Mouse (Mus musculus) layer of hippocampus, adult 18-20 months (tissue): ENCODE data around the gene Polr2b. TPM values are rescaled to one million over a fixed set of nuclear protein-coding genes. Genes with fewer than 3 reads are reported as not detected.

Experiments
- DNase-seq, 2 experiments: peaks; one replicate each; pipeline ENCODE4 v3.0.0; 2022; ENCODE audit warnings: low spot score in 2 of 2
- total RNA-seq, 2 experiments: library from RNA; stranded (reverse); gene quantifications; 2 replicates each; pipeline ENCODE4 v1.2.3; 2021

Polr2b gene
- total RNA-seq, 2 experiments from 2014 or later, result 44.0 to 48.4 TPM

DNA sequence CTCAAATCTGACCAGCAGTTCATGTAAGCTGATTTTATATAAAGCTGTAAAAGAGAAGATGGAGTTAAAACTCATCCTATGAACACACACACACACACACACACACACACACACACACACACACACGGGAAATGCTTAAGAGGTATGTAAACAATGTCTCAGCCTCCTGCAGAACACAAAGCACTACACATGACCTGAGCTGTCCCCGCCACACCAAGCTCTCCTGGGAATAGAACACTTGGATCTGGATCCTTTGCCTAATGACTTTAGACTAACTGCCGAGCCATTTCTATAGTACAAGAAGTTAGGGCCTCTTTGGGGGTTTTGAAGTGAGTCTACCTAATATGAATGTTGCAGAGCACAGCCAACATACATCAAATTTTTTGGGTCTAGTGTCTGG lies 52.2 kb downstream of the Polr2b start:
- no peak for DNase-seq

DNA sequence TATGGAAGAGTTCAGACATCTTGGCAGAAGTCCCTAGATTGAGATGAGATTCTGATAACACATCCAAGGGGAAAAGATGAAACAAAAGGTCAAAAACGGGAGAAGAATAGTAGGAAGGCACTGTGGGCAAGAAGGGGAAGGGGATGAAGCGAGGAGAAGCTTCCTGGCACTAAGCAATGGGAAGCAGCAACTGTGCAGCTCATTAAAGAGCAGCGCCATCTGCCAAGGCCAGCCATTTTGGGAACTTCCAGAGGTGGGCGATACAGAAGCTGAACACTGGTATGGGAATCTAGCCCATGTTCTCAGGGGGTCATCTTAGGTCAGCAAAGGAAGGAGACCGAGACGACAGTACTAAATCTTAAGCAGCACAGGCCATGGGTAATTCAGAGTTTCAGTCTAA lies 53.7 kb downstream of the Polr2b start:
- peak in 1 of 2 experiments; percentile 13 for DNase-seq

DNA sequence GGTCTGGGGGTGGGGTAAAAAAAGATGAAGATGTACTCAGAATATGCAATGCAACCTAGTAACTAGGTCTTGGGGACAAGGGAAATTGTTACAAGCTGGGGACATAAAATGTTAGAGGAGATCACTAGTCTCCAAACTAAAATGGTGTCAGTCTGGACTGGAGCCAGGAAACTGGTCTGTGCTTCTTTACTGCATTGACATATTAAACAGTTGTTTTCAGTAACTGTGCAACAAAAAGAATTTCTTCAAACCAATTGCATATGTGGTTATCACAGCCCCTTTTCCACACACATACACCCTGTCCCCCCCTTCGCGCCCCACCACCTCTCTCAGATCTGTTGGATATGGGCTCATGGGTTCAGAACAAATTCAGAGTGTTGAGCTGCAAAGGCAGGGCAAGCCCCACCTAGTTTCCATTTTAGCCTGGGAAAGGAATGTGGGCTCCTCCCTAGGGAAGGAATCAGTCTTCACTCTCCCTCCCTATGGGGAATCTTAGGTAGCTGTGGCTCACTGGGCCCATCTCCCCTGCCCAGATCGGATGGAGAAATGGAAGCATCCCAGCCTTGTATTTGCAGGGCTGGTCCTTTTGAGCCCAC lies 54.6 kb downstream of the Polr2b start:
- no peak for DNase-seq

DNA sequence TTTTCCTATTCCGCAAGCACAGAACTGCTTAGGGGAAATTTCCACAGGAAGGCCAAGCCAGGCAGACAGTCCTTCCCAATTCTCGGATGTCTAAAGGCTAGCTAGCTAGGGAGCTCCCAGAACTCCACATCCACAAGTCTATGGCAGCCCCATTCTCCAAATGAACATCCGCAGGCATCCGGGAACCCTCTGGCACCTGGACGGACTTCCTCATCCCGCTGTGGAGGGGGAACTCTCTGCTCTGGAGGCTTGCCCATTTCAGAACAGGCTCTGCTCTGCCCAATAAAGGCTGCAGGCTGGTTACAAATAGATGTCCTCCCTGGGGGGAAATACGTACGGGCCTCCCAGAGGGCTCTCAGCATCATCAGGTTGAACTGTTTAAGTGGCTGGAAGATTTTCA lies 56.4 kb downstream of the Polr2b start:
- DNase-seq, result no peak

DNA sequence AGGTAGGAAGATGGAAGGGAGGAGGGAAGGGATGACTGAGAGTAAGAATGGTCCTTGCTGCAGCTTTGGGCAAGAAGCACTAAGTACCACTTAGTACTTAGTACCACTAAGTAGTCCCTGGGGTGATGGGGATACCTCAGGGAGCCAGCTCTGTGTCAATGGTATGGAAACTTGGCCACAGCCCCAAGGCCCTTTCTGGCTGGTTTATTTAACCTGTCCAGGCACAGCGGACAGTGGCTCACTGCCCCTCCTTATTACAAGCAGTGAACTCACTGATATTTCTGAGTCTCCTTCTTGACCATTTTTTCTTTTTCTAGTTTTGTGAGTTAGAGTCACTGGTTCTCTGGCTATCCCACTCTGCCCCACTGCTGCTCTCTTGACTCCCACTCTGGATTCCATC lies 57.2 kb downstream of the Polr2b start:
- DNase-seq, result no peak

DNA sequence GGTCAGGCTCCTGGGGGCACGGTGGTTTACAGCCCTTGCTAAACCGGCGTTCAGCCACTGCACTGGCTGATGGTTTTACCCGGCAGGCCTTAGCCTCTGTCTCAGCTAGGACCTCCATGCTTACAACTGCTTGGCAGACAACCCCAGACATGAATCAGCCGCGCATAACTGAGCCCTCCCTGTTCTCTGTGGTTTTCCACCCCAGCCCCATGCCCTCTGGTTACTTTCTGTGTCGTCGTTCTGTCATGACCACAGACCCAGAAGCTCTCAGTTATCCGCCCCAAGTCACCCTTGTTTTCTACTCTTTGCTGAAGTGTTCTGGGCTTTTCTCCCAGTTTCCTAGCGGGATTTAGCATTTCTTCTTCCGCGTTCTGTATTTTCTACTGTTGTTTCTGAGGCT lies 57.7 kb downstream of the Polr2b start:
- no peak for DNase-seq

DNA sequence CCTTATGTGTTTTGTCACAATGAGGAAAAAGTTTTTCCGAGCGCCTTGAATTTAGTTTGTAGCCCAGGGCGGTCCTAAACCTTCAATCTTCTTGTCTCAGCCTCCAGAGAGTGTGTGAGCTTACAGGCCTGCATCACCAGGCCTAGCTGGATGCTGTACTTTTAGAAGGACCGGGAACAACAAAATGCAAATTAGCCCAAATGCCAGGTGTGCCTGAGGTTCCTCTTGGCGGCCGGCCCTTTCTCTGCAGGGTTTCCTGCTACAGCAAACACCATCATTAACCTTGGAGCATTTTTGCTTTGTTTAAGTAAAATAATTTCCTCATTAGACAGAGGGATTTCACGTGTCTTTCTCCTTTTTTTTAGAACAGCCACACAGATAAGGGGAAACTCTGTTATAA lies 58.2 kb downstream of the Polr2b start:
- no peak for DNase-seq

DNA sequence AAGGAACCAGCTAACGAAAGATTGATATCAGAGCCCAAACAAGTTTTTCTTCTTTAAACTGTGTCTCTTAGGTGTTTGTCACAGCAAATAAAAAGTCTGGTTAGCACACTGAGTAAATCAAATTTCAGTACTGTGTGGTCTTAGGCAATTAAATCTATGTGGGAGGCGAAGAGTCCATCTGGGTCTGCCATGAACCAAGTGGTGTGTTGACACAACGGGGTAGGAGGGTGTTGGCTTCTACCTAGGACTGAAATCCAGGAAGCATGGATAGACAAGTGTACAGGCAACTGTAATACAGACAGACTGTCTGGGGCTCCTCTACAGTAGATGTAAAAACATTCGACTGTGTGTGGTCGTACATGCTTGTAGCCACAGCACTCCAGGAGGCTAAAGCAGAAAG lies 59.4 kb downstream of the Polr2b start:
- DNase-seq, result no peak

DNA sequence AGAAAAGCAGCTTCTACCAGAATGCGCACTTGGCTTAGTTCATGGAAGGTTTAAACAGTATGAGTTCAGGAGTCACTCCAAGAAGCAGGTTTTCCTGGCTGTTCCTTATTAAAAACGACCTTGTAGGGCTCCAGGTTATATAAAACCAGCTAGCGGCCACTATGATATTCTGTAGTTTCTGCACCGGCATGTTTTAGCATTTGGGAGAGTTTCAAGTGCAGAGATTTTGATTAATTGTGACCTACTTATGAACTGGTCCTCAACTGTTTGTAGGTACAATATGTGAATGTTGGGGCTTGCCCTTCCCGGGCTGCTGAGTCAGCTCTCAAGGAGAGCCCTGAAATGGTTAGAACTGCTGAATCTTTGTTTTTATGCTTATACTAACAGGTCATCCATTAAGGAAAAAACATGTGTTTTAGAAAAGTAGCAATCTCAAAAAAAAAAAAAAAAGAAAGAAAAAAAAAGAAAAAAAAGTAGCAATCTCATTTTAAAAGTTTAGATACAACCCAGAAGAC lies 60.5 kb downstream of the Polr2b start:
- no peak for DNase-seq

DNA sequence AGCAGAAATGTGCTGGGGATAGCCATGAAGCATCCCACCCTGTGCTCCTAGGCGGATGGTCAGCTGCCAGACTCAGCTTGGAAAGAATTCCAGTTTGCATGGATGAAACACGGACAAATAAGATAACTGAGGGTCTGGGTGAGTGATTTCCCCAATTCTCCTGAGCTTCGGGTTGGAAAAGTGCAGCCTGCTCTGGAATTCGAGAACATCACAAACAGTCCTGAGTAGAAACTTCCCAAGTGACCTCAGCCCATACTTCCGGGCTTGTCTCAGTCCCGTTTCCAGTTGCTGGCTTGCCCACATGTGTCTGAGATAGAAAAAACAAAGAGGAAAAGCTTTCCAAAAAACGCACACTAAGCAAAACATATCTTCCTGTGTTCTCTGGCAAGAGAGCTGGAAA lies 62.3 kb downstream of the Polr2b start:
- DNase-seq, result no peak

DNA sequence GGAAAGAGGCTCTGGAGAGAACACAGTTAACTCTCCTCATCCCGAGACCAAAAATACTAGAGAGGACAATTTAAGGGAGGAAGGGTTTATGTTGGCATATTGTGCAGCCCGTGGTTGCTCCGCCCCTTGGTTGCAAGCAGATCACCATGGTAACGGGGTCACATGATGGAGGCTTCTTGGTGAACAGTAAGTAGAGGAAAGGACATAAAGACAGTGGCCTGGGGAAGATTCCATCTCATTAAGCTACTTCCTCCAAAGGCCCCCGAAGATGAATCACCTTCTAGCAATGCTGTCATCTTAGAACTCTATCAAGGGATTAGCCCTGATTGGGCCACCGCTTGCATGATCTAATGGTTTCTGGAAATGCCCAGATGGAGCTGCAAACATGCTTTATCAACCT lies 62.8 kb downstream of the Polr2b start:
- no peak for DNase-seq

DNA sequence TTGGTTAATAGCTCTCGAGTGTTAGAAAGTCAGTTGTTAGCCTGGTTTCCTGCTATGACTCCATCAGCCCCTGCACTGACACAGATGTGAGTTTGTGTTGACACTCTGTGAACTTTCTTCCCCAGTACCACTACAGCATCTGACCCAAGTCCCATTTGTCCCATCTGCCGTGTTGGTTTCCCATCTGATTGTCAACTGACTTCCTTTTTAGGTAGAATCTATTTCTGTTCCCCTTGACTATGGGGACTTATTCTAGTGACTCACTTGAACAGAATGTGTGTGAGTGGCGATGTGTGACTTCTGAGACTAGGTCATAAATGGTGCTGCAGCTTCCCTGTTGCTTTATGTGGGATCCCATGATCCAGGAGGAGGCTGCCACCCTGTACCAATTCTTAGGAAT lies 65.0 kb downstream of the Polr2b start:
- no peak for DNase-seq

DNA sequence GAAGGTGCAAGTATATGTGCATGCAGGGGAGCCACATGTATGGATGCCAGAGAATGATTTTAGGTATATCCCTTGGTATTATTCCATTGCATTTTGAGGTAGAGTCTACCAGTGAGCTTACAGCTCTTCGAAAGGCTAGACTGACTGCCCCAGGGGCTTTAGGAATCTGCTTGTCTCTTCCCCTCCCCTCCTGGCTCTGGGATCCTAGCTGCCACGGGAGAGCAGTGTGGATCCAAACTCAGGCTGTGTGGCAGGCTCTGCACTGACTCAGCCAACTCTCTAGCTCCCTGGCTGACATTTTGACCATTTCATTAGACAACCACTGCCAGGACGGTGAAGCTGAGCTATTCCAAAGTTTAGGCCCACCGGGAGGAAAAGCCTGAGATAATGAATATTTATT lies 65.6 kb downstream of the Polr2b start:
- DNase-seq, result no peak

DNA sequence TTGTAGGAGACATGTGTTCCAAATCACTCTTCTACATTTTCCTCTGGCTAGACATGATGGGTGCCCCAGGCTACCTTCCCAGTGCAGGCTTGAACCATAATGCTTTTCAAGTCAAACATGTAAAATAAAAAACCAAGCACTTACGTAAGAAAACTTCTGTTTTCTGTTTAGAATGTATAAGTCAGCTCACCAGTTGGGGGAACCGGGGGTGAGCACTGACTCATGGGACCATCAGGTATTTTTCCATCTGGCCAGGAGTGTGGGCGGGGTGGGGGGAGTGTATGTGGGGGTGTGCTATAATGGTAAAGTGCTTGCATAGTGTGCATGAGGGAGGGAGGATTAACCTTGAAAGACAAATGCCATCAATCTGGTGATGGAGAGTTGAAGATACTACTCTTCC lies 68.1 kb downstream of the Polr2b start:
- DNase-seq, result no peak

DNA sequence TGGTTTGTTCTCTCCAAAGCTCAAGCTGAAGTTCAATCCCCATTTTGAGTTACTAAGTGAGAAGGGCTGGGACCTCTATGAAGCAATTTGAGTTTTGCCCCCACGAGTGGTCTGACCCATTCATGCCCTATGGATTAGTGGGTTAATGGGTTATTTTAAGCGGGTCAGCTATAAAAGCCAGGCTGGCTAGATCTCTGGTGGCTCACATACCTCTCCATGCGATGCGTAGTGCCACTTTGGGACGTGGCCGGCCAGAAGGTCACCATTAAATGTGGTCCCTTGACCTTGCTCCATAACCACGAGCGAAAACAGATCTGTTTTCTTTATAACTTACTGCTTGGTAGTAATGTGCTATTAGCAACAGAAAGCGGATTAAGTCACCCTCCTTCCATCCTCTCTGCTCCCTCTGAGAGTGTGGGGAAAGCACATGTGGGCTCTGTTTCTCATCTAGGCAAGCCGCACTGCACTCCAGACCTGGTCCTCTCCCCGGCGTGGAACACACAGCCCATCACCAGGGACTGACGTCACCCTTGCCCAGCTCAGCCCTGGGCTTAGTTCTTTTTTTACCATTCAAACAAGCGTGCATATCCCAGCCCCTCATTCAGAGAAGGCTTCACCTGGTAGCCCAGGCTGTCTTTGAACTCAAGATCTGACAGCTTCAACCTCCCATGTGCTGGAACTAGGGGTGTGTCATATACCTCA lies 69.6 kb downstream of the Polr2b start:
- DNase-seq, result no peak

DNA sequence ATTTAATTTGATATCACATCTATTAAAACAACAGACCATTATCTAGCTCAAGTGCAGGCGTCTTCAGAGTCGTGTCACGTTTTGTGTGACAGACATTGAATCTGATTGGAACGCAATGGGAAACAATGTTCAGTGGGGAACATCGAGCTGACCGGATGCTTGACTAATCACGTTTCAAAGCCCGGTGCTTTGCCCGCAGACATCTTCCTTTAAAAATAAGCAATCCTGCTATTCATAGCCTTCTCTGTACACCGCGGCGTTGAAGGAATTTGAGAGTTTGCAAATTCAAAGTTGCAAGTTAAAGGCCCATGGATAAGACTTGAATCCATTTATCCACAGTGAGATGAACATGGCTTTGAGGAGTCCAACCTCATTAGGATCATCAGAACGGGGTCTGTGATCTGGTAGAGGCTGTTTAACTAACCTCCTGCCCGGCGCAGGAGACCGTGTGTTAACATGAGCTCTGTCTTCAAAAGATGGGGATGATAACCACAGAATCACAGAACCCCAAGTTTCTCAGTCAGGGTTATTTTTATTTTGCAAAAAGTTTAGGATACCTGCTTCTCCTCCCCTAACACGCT lies 70.5 kb downstream of the Polr2b start:
- DNase-seq, result no peak

DNA sequence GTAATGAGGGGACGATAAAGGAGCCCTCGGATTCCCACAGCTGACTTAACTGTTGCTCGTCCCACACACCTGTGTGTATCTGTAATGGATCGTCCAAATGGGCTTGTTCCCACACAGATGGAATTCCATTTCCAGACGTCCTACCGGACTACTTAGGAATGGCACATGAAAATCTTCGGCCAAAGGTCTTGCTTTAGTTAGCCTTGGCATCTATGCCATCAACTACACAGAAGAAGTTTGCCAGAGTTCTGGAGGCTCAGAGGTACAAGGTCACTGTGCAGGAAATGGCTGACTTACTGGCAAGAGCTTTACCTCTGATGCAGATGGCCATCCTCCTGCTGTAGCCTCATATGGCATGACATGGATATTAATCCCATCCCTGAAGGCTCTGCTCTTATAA lies 71.3 kb downstream of the Polr2b start:
- no peak for DNase-seq

DNA sequence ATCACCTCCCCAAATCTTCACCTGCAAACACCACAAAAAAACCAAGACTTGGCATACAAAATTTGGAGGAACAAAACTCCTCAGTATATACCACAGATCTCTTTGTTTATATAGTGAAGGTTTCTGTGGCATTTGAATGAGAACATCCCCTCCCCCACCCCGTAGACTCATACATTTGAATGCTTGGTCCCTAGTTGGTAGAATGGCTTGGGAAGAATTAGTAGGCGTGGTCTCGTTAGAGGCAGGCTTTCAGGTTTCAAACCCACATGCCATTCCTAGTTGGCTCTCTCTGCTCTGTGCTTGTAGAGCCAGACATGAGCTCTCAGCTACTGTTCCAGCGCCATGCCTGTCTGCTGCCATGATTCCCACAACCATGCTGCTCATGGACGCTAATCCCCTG lies 71.7 kb downstream of the Polr2b start:
- DNase-seq, result no peak

DNA sequence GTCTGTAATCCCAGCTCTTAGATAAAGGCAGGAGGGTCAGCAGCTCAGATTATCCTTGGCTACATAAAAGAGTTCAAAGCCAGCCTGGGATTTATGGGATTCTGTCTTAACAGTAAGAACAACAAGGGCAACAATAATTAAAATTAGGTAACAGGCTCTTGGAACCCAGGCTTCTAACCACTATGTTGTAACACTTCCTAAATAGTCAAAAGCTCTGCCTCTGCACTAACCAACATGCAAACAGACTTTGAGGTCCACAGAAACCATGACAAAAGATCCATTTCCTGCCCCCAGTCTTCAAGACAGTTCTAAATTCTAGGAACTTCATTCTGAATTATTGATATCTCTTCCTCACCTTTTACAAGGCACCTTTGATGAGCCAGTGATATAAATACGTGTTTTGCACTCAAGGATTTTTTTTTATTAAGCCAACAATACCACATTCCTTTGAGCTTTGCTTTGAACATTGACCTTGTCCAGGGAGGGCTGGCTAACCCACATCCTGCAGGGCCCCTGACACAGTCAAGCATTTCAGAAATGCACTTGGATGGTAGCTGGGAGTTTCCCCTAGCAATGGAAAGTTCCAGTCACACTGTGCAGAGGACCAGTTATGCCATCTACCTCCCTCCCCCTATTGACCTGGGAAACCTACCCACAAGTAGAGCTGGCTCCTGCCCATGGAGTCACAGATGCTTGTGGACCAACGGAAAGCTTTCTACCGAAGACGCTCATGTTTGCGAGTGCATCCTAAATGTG lies 74.0 kb downstream of the Polr2b start:
- DNase-seq, result no peak

DNA sequence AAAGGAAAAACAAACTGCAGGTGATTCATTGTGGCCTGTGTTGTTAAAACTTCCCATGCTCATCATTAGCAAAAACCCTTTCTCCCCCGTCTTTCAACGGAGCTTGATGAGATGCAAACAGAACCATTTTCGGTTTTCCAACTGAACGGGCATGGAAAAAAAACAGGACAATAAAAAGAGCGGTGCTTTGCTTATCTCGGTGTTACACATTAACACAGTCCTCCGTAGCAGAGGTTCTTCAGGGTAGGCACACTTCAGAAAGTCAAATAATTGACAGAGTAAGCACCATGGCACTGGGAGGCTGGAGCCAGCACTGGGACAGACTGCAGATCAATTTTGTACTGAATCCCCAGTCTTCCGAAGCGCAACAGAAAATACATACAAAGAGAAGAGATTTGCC lies 74.8 kb downstream of the Polr2b start:
- DNase-seq, result no peak

DNA sequence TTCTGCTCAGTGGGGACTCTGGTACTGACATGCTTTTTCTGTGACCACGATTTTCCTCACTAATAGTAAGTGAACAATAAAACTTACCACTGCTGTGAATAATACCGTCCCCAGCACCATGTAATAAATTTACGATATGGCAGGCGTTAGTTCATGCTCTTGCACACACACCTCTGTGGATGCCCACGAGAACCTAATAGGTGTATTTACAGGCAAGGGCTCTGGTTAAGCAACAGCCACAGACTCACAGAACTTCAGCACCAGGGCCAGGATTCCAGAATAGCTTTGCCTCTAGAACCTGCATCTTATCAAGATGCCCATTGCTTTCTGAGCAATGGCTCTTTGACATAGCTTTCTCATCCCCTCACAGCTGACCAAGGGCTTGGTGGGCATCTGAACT lies 75.3 kb downstream of the Polr2b start:
- DNase-seq, result no peak
